Mouse (Mus musculus): ENCODE measurements around the gene Spz1. TPM values are rescaled to one million over a fixed set of nuclear protein-coding genes. Genes with fewer than 3 reads are reported as not detected.

Spz1 gene
- polyA plus RNA-seq, 1 experiment from 2014 or later, result not detected

DNA sequence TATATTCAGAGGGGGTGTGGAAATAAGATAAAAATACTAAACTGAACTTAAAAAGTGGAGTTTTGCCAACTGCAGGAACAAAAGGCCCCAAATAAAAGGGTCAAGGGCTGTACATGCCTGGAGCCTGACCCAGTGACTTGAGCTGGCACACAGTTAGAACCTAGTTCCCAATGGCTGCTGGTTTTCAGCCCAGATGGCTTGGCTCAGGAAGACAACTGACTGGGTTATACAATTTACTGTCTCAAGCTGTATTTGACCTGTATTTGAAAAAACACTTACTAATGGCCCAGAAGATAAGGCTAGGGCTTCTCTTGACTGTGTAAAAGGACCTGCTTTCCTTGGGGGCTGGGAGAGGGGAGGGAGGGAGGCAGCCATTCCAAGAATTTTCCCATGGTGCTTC, 13.3 kb upstream of the Spz1 start:
- Histone ChIP-seq H3K27me3 (ENCODE audit: control insufficient read depth, insufficient read depth, low read length) (no peaks in the 10 kb centered on the region), H3K9ac (ENCODE audit: low read depth, low read length) (no peak overlapping the region), H3K36me3 (ENCODE audit: control insufficient read depth, insufficient read depth, low read length) (no peaks in the 10 kb centered on the region), H3K27ac (ENCODE audit: low read depth, low read length) (0 out of 2 replicates have a peak overlapping the region, but pooled peaks have one; percentile 46), H3K4me1 (ENCODE audit: control insufficient read depth, insufficient read depth, low read length) (peaks cover 13% of the 10 kb centered on the region), H3K9me3 (replicated peaks; ENCODE audit: control insufficient read depth, low read length) (no peaks in the 10 kb centered on the region), H3K4me3 (ENCODE audit: low read depth, low read length) (no peak overlapping the region), H3K4me2 (no peak overlapping the region)
- ATAC-seq (replicated peaks; ENCODE audit: insufficient number of reproducible peaks, low FRiP score, low TSS enrichment), result no peak

DNA sequence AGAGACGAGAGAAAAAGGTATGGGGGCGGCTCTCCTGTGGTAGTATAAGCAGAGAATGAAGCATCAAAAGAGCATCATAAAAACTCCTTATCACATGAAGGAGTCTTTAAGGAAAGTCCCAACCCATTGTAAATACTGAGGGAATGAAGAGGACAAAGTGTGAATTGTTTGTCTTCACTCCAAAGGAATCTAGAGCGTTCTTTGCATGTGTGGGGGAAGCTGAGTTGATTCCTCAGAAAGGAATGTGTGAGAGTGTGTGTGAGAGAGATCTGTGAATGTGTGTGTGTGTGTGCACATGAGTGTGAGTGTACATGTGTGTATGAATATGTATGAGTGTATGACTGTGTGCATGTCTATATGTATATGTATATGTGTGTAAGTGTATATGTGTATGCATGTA, 12.7 kb upstream of the Spz1 start:
- Histone ChIP-seq H3K9me3 (replicated peaks; ENCODE audit: control insufficient read depth, low read length) (no peaks in the 10 kb centered on the region), H3K36me3 (ENCODE audit: control insufficient read depth, insufficient read depth, low read length) (no peaks in the 10 kb centered on the region), H3K27me3 (ENCODE audit: control insufficient read depth, insufficient read depth, low read length) (no peaks in the 10 kb centered on the region), H3K9ac (ENCODE audit: low read depth, low read length) (no peak overlapping the region), H3K4me1 (ENCODE audit: control insufficient read depth, insufficient read depth, low read length) (peaks cover 8% of the 10 kb centered on the region), H3K4me3 (ENCODE audit: low read depth, low read length) (no peak overlapping the region), H3K27ac (ENCODE audit: low read depth, low read length) (no peak overlapping the region), H3K4me2 (no peak overlapping the region)
- no peak for ATAC-seq (replicated peaks; ENCODE audit: insufficient number of reproducible peaks, low FRiP score, low TSS enrichment)
- WGBS (ENCODE audit: insufficient replicate concordance), result 60% methylated on average over 3 of the region's 3 CpGs

DNA sequence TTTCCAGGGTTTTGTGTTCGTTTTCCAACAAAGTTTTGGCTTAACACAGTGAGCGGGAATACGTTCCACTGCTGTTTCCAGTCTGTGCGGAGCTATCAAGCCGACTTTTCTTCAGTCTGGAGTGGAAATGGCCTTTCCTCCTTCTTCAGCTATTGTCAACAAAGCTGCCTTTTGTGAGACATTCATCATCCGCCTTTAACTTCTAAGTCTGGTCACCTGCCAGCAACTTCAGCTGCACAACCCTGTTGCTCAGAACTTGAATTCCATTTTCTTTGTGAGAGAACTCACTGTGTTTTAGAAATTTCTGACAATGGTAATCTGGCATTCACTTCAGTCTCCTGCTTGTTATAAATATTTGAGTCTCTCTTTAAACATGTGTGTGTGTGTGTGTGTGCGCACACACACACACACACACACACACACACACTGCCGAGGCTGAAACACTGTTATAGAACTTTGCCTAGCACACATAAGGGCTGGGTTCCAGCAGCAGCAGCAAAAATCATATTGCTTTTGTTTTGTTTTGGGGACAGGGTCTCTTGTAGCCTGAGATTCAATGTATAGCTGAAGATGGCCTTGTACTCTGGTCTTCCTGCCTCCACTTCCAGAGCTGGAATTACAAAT, 8.2 kb upstream of the Spz1 start:
- H3K36me3 ChIP-seq (ENCODE audit: control insufficient read depth, insufficient read depth, low read length), result no peaks in the 10 kb centered on the region
- no peak overlapping the region for H3K4me2 ChIP-seq
- H3K27ac ChIP-seq (ENCODE audit: low read depth, low read length), result no peak overlapping the region
- H3K27me3 ChIP-seq (ENCODE audit: control insufficient read depth, insufficient read depth, low read length), result no peaks in the 10 kb centered on the region
- no peak for ATAC-seq (replicated peaks; ENCODE audit: insufficient number of reproducible peaks, low FRiP score, low TSS enrichment)
- WGBS (ENCODE audit: insufficient replicate concordance), result 56% methylated on average over 8 of the region's 8 CpGs
- H3K4me3 ChIP-seq (ENCODE audit: low read depth, low read length), result no peak overlapping the region
- H3K9ac ChIP-seq (ENCODE audit: low read depth, low read length), result no peak overlapping the region
- no peaks in the 10 kb centered on the region for H3K9me3 ChIP-seq (replicated peaks; ENCODE audit: control insufficient read depth, low read length)
- H3K4me1 ChIP-seq (ENCODE audit: control insufficient read depth, insufficient read depth, low read length), result peaks cover 4% of the 10 kb centered on the region; the same call in 1 of the 2 replicates

DNA sequence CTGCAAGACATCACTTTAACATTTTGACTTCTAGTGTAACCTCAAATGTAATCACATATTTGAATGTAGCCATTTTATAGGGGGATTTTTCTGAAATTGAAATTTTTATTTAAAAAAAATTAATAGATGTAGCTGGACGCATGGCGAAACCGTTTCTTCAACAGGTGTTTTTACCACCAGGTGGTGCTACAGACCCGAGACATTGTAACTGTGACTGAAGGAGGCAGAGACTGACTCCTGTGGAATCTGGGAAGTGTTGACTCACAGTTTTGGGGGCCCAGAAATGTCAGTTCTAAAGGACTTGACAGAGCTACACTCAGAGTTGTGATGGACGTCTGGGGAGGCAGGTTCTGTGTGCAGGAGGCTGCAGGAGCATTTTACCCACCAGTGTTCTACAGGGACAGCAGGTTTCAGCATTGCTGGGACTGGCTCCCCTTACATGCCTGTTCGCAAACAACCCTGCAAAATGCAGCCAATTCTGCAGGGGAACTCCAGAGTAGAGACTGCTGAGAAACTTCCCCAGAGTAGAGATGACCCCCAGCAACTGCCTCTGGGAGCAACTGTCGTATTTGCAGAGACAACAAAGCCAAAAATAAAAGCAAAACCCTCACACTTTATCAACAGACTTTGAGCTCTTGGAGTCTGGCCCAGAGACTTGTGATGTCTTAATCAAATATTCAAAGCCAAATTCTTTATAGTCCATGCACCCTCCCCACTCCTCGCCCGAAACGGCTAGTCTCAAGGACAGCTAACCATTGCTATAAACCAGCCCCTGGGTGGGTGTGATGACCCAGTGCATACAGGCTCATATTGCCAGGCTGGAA, 4.5 kb upstream of the Spz1 start:
- Histone ChIP-seq H3K9ac (ENCODE audit: low read depth, low read length) (no peak overlapping the region), H3K27me3 (ENCODE audit: control insufficient read depth, insufficient read depth, low read length) (no peaks in the 10 kb centered on the region), H3K4me3 (ENCODE audit: low read depth, low read length) (no peak overlapping the region), H3K27ac (ENCODE audit: low read depth, low read length) (no peak overlapping the region), H3K4me1 (ENCODE audit: control insufficient read depth, insufficient read depth, low read length) (peaks cover 4% of the 10 kb centered on the region; the same call in 1 of the 2 replicates), H3K9me3 (replicated peaks; ENCODE audit: control insufficient read depth, low read length) (no peaks in the 10 kb centered on the region), H3K4me2 (no peak overlapping the region), H3K36me3 (ENCODE audit: control insufficient read depth, insufficient read depth, low read length) (no peaks in the 10 kb centered on the region)
- no peak for ATAC-seq (replicated peaks; ENCODE audit: insufficient number of reproducible peaks, low FRiP score, low TSS enrichment)
- WGBS (ENCODE audit: insufficient replicate concordance), result 39% methylated on average over 10 of the region's 10 CpGs

GRCm38 (mm10) chr13:92578210-92578609, 2.2 kb upstream of the Spz1 start:
- H3K36me3 ChIP-seq (ENCODE audit: control insufficient read depth, insufficient read depth, low read length), result no peaks in the 10 kb centered on the region
- H3K4me2 ChIP-seq, result no peak overlapping the region
- no peaks in the 10 kb centered on the region for H3K27me3 ChIP-seq (ENCODE audit: control insufficient read depth, insufficient read depth, low read length)
- ATAC-seq (replicated peaks; ENCODE audit: insufficient number of reproducible peaks, low FRiP score, low TSS enrichment), result no peak
- H3K9ac ChIP-seq (ENCODE audit: low read depth, low read length), result no peak overlapping the region
- no peaks in the 10 kb centered on the region for H3K9me3 ChIP-seq (replicated peaks; ENCODE audit: control insufficient read depth, low read length)
- WGBS (ENCODE audit: insufficient replicate concordance), result 67% methylated on average over 4 of the region's 4 CpGs
- H3K27ac ChIP-seq (ENCODE audit: low read depth, low read length), result no peak overlapping the region
- no peak overlapping the region for H3K4me3 ChIP-seq (ENCODE audit: low read depth, low read length)
- peaks cover 4% of the 10 kb centered on the region; the same call in 1 of the 2 replicates for H3K4me1 ChIP-seq (ENCODE audit: control insufficient read depth, insufficient read depth, low read length)

- no peak overlapping the region for H3K27ac ChIP-seq (ENCODE audit: low read depth, low read length)
- H3K4me2 ChIP-seq, result no peak overlapping the region
- H3K4me3 ChIP-seq (ENCODE audit: low read depth, low read length), result no peak overlapping the region
- no peak overlapping the region for H3K9ac ChIP-seq (ENCODE audit: low read depth, low read length)
- H3K9me3 ChIP-seq (replicated peaks; ENCODE audit: control insufficient read depth, low read length), result no peaks in the 10 kb centered on the region
- no peaks in the 10 kb centered on the region for H3K27me3 ChIP-seq (ENCODE audit: control insufficient read depth, insufficient read depth, low read length)
- H3K36me3 ChIP-seq (ENCODE audit: control insufficient read depth, insufficient read depth, low read length), result no peaks in the 10 kb centered on the region
- ATAC-seq (replicated peaks; ENCODE audit: insufficient number of reproducible peaks, low FRiP score, low TSS enrichment), result no peak
- peaks cover 4% of the 10 kb centered on the region; the same call in 1 of the 2 replicates for H3K4me1 ChIP-seq (ENCODE audit: control insufficient read depth, insufficient read depth, low read length)
- 61% methylated on average over 6 of the region's 6 CpGs for WGBS (ENCODE audit: insufficient replicate concordance)
Measured at GRCm38 (mm10) chr13:92576688-92577087, 716 bp upstream of the Spz1 start.

DNA sequence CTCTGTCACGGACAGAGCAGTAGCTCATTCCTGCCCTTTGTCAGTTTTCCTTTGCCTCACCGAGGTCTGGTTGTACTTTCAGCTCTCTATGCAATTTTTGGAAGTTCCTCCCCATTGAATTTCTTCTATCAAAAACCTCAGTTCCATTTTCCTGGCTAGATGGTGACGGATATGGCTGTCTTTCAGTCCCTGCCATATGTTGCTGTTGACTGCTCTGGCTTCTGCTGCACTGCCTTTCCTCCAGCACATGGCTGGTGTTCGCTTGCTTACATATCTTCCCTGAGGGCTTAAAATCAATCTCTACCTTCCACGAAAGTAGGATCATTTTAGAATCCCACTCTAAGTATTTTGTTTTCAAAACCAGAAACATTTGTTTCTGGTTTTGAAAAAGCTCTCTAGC, 16.5 kb downstream of the Spz1 start:
- H3K27me3 ChIP-seq (ENCODE audit: control insufficient read depth, insufficient read depth, low read length), result no peaks in the 10 kb centered on the region
- H3K36me3 ChIP-seq (ENCODE audit: control insufficient read depth, insufficient read depth, low read length), result no peaks in the 10 kb centered on the region
- no peaks in the 10 kb centered on the region for H3K9me3 ChIP-seq (replicated peaks; ENCODE audit: control insufficient read depth, low read length)
- no peak overlapping the region for H3K4me3 ChIP-seq (ENCODE audit: low read depth, low read length)
- WGBS (ENCODE audit: insufficient replicate concordance), result 69% methylated on average over 5 of the region's 5 CpGs
- no peak overlapping the region for H3K9ac ChIP-seq (ENCODE audit: low read depth, low read length)
- H3K4me1 ChIP-seq (ENCODE audit: control insufficient read depth, insufficient read depth, low read length), result no peaks in the 10 kb centered on the region
- no peak overlapping the region for H3K27ac ChIP-seq (ENCODE audit: low read depth, low read length)
- no peak for ATAC-seq (replicated peaks; ENCODE audit: insufficient number of reproducible peaks, low FRiP score, low TSS enrichment)
- no peak overlapping the region for H3K4me2 ChIP-seq

DNA sequence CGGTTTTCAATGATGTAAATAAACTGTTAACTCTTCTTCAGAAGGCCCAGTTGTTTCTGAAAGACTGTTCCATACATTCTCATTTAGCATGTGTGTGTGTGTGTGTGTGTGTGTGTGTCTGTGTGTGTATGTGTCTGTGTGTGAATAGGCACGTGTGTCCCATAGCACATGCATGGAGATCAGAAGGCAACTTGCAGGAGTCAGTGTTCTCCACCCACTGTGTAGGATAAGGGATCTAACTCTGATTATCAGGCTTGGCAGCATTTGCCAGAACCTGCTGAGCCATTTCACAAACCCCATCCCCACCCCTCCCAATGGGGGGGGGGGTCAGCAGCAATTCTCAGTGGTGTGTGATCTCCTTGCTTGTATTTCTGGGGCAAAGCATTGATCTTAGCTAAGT, 18.7 kb downstream of the Spz1 start:
- H3K9ac ChIP-seq (ENCODE audit: low read depth, low read length), result no peak overlapping the region
- ATAC-seq (replicated peaks; ENCODE audit: insufficient number of reproducible peaks, low FRiP score, low TSS enrichment), result no peak
- H3K36me3 ChIP-seq (ENCODE audit: control insufficient read depth, insufficient read depth, low read length), result no peaks in the 10 kb centered on the region
- no peaks in the 10 kb centered on the region for H3K4me1 ChIP-seq (ENCODE audit: control insufficient read depth, insufficient read depth, low read length)
- no peaks in the 10 kb centered on the region for H3K27me3 ChIP-seq (ENCODE audit: control insufficient read depth, insufficient read depth, low read length)
- no peaks in the 10 kb centered on the region; the same call in 1 of the 2 replicates for H3K9me3 ChIP-seq (replicated peaks; ENCODE audit: control insufficient read depth, low read length)
- WGBS (ENCODE audit: insufficient replicate concordance), result 44% methylated on average over 2 of the region's 2 CpGs
- no peak overlapping the region for H3K4me2 ChIP-seq
- H3K27ac ChIP-seq (ENCODE audit: low read depth, low read length), result no peak overlapping the region
- no peak overlapping the region for H3K4me3 ChIP-seq (ENCODE audit: low read depth, low read length)

Measured in heart, embryonic 11.5 days (tissue).